Mouse (Mus musculus): ENCODE measurements around the gene Gm10142. TPM values are rescaled to one million over a fixed set of nuclear protein-coding genes. Genes with fewer than 3 reads are reported as not detected.

Gene Gm10142
- polyA plus RNA-seq, 1 experiment, result not detected

Other genes starting within 250 kb of the Gm10142 start
- gene Fam207a, start 200.0 kb upstream of the Gm10142 start, polyA plus RNA-seq (2012; ENCODE audit: insufficient read depth, insufficient read length, missing spikeins), result 5.4 and 11.1 TPM in 2 replicates
- gene Itgb2, start 185.6 kb upstream of the Gm10142 start, polyA plus RNA-seq (2012; ENCODE audit: insufficient read depth, insufficient read length, missing spikeins), result 4.3 and 4.4 TPM in 2 replicates
- gene Pttg1ip, start 134.1 kb upstream of the Gm10142 start, polyA plus RNA-seq (2012; ENCODE audit: insufficient read depth, insufficient read length, missing spikeins), result 88.8 and 92.4 TPM in 2 replicates
- gene Sumo3, start 109.7 kb upstream of the Gm10142 start, polyA plus RNA-seq (2012; ENCODE audit: insufficient read depth, insufficient read length, missing spikeins), result 58.1 and 84.9 TPM in 2 replicates
- 16.0 and 45.5 TPM in 2 replicates for gene Gm49325, start 109.6 kb upstream of the Gm10142 start, polyA plus RNA-seq (2012; ENCODE audit: insufficient read depth, insufficient read length, missing spikeins)
- gene Ube2g2, start 93.5 kb upstream of the Gm10142 start, polyA plus RNA-seq (2012; ENCODE audit: insufficient read depth, insufficient read length, missing spikeins), result 23.3 and 26.1 TPM in 2 replicates
- not detected in 2 replicates for gene Tspear, start 29.2 kb upstream of the Gm10142 start, polyA plus RNA-seq (2012; ENCODE audit: insufficient read depth, insufficient read length, missing spikeins)
- not detected in 2 replicates for gene Gm19402, start 25.1 kb upstream of the Gm10142 start, polyA plus RNA-seq (2012; ENCODE audit: insufficient read depth, insufficient read length, missing spikeins)
- not detected in 2 replicates for gene Gm9508, start 18.6 kb upstream of the Gm10142 start, polyA plus RNA-seq (2012; ENCODE audit: insufficient read depth, insufficient read length, missing spikeins)
- not detected in 2 replicates for gene Gm10272, start 9.2 kb upstream of the Gm10142 start, polyA plus RNA-seq (2012; ENCODE audit: insufficient read depth, insufficient read length, missing spikeins)
- not detected in 2 replicates for gene Gm10024, start 4.3 kb upstream of the Gm10142 start, polyA plus RNA-seq (2012; ENCODE audit: insufficient read depth, insufficient read length, missing spikeins)
- not detected in 2 replicates for gene Krtap12-1, start 4.8 kb downstream of the Gm10142 start, polyA plus RNA-seq (2012; ENCODE audit: insufficient read depth, insufficient read length, missing spikeins)
- not detected in 2 replicates for gene Gm10100, start 10.7 kb downstream of the Gm10142 start, polyA plus RNA-seq (2012; ENCODE audit: insufficient read depth, insufficient read length, missing spikeins)
- gene Gm18596, start 26.8 kb downstream of the Gm10142 start, polyA plus RNA-seq (2012; ENCODE audit: insufficient read depth, insufficient read length, missing spikeins), result not detected in 2 replicates
- gene Gm9736, start 35.5 kb downstream of the Gm10142 start, polyA plus RNA-seq (2012; ENCODE audit: insufficient read depth, insufficient read length, missing spikeins), result not detected in 2 replicates
- not detected in 2 replicates for gene Gm3233, start 43.9 kb downstream of the Gm10142 start, polyA plus RNA-seq (2012; ENCODE audit: insufficient read depth, insufficient read length, missing spikeins)
- gene Gm3238, start 55.5 kb downstream of the Gm10142 start, polyA plus RNA-seq (2012; ENCODE audit: insufficient read depth, insufficient read length, missing spikeins), result not detected in 2 replicates
- gene Gm7138, start 61.1 kb downstream of the Gm10142 start, polyA plus RNA-seq (2012; ENCODE audit: insufficient read depth, insufficient read length, missing spikeins), result not detected in 2 replicates
- not detected in 2 replicates for gene Gm3250, start 66.7 kb downstream of the Gm10142 start, polyA plus RNA-seq (2012; ENCODE audit: insufficient read depth, insufficient read length, missing spikeins)
- not detected in 2 replicates for gene Gm7137, start 72.4 kb downstream of the Gm10142 start, polyA plus RNA-seq (2012; ENCODE audit: insufficient read depth, insufficient read length, missing spikeins)
- not detected in 2 replicates for gene Gm9639, start 79.3 kb downstream of the Gm10142 start, polyA plus RNA-seq (2012; ENCODE audit: insufficient read depth, insufficient read length, missing spikeins)
- gene Gm19668, start 83.3 kb downstream of the Gm10142 start, polyA plus RNA-seq (2012; ENCODE audit: insufficient read depth, insufficient read length, missing spikeins), result not detected in 2 replicates
- not detected in 2 replicates for gene Gm9507, start 96.0 kb downstream of the Gm10142 start, polyA plus RNA-seq (2012; ENCODE audit: insufficient read depth, insufficient read length, missing spikeins)
- not detected in 2 replicates for gene Gm2696, start 98.9 kb downstream of the Gm10142 start, polyA plus RNA-seq (2012; ENCODE audit: insufficient read depth, insufficient read length, missing spikeins)
- gene Krtap10-4, start 111.3 kb downstream of the Gm10142 start, polyA plus RNA-seq (2012; ENCODE audit: insufficient read depth, insufficient read length, missing spikeins), result not detected in 2 replicates
- gene Krtap10-10, start 120.1 kb downstream of the Gm10142 start, polyA plus RNA-seq (2012; ENCODE audit: insufficient read depth, insufficient read length, missing spikeins), result not detected in 2 replicates
- gene Gm36176, start 131.0 kb downstream of the Gm10142 start, polyA plus RNA-seq (2012; ENCODE audit: insufficient read depth, insufficient read length, missing spikeins), result not detected in 2 replicates
- not detected in 2 replicates for gene Gm10318, start 137.1 kb downstream of the Gm10142 start, polyA plus RNA-seq (2012; ENCODE audit: insufficient read depth, insufficient read length, missing spikeins)
- not detected in 2 replicates for gene Gm3285, start 146.2 kb downstream of the Gm10142 start, polyA plus RNA-seq (2012; ENCODE audit: insufficient read depth, insufficient read length, missing spikeins)
- gene Lrrc3, start 186.7 kb downstream of the Gm10142 start, polyA plus RNA-seq (2012; ENCODE audit: insufficient read depth, insufficient read length, missing spikeins), result 0.33 TPM in 1 of 2 replicates, not detected in the other

Measured in brown adipose tissue, adult 24 weeks (tissue).